Mouse (Mus musculus) MN1 (cell line): ENCODE data around the gene Ttc25.
"Not testable (repeated sequence)": the region's sequence is repeated elsewhere in the genome, so short reads cannot be mapped to it uniquely, and the experiment has no call there.

Source experiments
- DNase-seq: peaks from one replicate; pipeline ENCODE4 v3.0.0-alpha.2; 2016; ENCODE audit warnings: low spot score

Gene Ttc25

DNA sequence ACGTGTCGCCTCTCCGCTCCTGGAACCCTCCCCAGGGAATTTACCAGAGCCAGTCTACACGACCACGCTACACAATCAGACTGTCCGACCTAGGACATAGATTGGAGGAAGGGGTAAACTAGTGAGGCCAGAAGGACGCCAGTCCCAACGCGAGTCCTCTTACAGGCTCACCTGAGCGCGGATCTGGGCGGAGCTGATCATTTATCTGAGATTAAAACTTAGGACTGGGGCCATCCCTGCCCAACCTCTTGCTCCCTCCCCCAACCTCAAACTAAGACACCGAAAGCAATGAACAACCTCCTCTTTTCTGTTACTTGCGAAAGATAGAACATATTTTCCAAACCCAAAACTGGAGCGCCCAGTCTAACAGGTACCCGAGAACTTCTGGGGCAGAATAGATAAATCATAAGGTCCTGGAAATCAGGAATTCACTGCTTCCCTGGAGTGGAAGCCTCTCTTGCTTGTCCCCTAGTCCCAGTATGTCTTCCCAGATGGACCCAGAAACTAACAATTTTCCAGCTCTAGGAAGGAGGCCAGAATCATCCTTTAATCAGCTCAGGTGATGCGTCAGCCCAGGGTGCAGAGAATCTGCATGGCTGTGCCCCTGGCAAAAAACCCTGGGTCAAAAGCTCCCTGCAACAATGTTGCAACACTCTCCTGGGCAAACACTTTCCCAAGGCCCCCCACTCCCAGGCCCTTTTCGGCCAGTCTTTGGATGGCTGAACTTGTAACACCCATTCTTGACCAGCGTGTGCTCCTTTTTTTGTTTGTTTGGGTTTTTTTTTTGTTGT, 16.8 kb upstream of the Ttc25 start:
- no peak for DNase-seq

- no peak for DNase-seq
Measured at GRCm38 (mm10) chr11:100533871-100534270, 11.5 kb upstream of the Ttc25 start.

DNA sequence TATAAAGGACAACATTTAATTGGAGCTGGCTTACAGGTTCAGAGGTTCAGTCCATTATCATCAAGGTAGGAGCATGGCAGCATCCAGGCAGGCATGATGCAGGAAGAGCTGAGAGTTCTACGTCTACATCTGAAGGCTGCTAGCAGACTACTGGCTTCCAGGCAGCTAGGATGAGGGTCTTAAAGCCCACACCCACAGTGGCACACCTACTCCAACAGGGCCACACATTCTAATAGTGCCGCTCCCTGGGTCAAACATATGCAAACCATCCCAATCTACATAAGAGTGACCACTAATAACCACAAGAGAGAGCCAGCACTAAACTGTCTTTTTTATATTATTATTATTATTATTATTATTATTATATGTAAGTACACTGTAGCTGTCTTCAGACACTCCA, 11.0 kb upstream of the Ttc25 start:
- not testable (repeated sequence) for DNase-seq

DNA sequence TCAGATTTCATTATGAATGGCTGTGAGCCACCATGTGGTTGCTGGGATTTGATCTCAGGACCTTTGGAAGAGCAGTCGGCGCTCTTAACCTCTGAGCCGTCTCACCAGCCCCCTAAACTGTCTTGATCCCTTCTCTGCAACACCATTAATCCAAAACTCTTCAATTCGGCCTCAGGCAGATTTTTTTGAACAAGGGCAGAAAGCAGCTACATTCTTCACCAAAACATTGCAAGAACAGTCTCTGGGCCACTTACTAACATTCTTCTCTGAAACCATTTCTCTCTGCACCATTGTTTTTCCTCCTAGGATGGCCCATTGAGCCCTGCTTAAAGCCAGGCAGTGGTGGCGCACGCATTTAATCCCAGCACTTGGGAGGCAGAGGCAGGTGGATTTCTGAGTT, 10.6 kb upstream of the Ttc25 start:
- DNase-seq: not testable (repeated sequence)

GRCm38 (mm10) chr11:100535996-100536395, 9.4 kb upstream of the Ttc25 start:
- DNase-seq: no peak

GRCm38 (mm10) chr11:100536466-100536865, 8.9 kb upstream of the Ttc25 start:
- DNase-seq: no peak

GRCm38 (mm10) chr11:100540966-100541365, 4.4 kb upstream of the Ttc25 start:
- no peak for DNase-seq

DNA sequence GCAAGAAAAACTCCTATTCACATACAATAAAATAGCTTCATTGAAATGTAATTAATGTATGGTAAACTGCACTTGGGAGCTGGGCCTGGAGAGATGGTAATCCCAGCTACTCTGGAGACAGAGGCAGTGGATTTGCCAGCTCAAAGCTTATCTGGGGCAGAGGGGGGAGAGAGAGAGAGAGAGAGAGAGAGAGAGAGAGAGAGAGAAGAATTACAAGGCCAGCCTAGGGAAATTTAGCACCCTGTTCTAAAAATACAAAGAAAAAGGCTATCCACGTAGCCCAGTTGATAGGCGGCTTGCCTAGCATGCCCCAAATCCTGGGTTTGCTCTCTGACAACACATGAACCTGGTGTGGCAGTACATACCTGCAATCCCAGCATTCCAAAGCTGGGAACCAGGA, 3.8 kb upstream of the Ttc25 start:
- DNase-seq: no peak

GRCm38 (mm10) chr11:100545746-100546085, 309 bp downstream of the Ttc25 start:
- DNase-seq: no peak

GRCm38 (mm10) chr11:100546955-100547354, 1.5 kb downstream of the Ttc25 start:
- DNase-seq: no peak

GRCm38 (mm10) chr11:100548141-100548540, 2.7 kb downstream of the Ttc25 start:
- DNase-seq: no peak

GRCm38 (mm10) chr11:100549466-100549865, 4.1 kb downstream of the Ttc25 start:
- DNase-seq: no peak

DNA sequence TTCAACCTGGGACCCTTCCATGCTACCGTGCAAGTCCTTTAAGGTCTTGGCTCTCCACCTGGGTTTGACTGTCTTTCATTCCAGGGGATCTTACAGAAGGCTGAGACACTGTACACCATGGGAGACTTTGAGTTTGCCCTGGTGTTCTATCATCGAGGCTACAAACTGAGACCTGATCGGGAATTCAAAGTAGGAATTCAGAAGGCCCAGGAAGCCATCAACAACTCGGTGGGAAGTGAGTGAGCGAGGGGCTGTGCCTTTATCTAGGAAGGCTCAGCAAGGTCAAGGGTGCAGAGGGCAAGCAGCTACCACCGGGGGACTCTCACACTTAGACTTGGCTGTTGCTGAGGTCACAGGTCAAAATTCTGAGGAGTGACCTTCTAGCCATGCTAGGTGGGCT, 4.7 kb downstream of the Ttc25 start:
- no peak for DNase-seq

GRCm38 (mm10) chr11:100552842-100553241, 7.4 kb downstream of the Ttc25 start:
- DNase-seq: peak; percentile 30

GRCm38 (mm10) chr11:100555583-100555982, 10.2 kb downstream of the Ttc25 start:
- peak; percentile 80 for DNase-seq

- DNase-seq: no peak
Measured at GRCm38 (mm10) chr11:100557563-100557962, 12.2 kb downstream of the Ttc25 start.

- no peak for DNase-seq
Measured at GRCm38 (mm10) chr11:100559476-100559875, 14.1 kb downstream of the Ttc25 start.

DNA sequence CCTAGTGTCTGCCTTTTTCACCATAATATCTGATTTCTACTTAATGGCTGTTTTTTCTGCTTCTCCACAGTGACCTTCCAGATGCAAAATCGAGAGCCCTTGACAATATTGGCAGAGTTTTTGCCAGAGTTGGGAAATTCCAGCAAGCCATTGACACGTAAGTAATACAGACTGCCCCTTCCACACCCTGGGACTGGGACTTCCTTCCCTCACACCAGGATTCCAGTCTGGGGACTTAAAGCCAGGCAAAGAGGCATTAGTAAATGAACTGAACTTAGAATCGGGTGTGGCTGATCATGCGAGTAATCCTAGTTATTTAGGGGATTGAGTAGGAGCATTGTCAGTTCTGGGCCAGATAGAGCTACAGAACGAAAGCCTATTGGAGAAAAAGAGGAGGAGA, 16.3 kb downstream of the Ttc25 start:
- DNase-seq: no peak

DNA sequence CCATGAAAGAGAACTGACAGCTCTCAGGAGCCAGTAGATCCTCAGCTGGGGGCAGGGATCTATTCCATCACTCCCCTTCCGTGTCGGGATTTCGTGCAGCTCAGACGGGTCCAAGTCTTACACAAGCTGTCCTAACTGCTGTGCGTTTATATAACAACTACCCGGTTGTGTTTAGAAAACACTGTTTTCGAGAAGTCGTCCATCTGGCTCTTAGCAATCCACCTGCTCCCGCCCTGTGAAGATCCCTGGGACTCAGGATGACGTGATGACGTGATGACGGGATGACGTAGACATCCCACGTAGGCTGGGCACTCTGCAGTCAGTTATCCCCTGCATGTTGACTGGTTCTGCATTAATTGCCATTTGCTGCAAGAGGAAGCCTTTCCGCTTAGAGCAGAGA, 18.9 kb downstream of the Ttc25 start:
- DNase-seq: no peak

DNA sequence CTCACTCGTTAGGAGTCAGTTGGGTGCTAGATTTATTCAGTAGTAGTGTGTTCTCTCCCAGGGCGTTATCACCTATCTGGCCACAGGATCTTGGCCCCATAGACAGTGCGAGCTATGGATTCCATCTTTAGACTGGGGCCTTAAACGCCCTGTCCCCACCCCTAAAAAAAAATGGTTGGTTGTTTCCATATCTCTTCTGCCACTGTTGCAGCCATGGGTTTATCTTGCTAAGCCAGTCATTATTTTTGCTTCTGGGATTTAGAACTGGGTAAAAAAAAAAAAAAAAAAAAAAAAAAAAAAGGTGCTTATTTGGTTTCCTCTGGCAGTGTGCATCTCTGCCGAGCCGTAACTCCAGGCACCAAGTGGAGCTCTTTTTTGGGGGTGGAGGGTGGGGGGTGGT, 19.3 kb downstream of the Ttc25 start:
- DNase-seq: no peak

DNA sequence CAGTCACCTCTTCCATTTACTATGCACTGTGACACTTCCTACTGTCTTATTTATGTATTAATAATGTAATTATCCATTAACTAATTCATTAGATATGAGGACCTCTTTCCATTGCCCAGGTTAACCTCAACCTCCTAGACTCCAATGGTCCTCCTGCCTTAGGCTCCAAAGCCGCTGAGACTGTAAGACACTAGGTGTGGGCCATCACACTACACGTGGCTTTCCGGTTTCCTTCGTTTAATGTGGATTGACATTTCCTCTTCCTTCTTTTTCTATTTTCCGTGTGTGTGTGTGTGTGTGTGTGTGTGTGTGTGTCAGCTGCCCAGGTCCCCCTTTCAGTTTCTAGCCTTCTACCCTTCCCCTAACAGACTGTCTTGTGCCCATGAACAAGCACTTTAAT, 21.8 kb downstream of the Ttc25 start:
- DNase-seq: no peak

DNA sequence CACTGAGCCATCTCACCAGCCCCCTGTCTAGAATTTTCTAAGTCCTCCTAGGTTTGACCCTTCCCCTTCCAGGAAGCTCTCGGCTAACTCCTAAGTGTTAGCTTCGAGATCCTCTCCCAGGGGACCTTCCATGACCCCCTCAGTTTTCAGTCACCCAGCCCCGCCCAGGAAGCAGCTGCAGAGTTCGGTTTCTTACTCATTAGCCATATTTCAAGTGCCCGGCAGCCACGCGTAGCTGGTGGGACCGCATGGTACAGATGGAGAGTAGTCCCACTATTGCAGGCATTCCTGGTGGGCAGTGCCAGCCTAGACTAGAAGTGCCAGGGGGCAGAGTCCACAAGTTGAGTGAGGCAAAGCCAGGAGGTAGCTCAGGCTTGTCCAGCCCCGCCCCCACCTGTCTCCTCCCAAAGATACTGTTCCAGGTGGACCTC, 22.4 kb downstream of the Ttc25 start:
- DNase-seq: no peak

GRCm38 (mm10) chr11:100568692-100569091, 23.3 kb downstream of the Ttc25 start:
- DNase-seq: no peak

- DNase-seq: peak; percentile 62
Measured at GRCm38 (mm10) chr11:100569789-100570188, 24.4 kb downstream of the Ttc25 start.
